Comparison of ENCODE assay signal across 20 mouse cellular contexts in the genomic region with DNA sequence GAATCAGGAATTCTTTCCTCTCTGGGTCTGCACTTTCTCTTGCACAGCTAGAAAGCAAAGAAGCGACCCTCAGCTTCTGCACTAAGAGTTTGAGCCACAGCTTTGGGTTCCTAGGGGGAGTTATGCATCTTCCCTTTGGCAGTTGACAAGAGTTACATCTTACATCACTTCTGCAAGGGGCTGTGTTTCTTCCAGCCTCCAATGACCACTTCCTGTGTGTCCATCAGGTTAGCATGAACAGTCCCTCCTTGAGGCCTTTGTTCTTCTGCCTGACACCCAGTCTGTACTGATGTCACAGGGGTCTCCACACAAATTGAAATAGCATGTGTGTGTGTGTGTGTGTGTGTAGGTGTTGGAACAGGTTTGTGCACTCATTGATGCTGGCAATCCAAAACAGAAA. TPM values are rescaled to one million over a fixed set of nuclear protein-coding genes. Genes with fewer than 3 reads are reported as not detected.
"Had no signal": no experiment of that assay in that cellular context is flagged by ENCODE, and none has a peak within 500 bp of the region (broad histone marks: within the 10 kb centered on the region; RNA-seq: fewer than 3 reads in every experiment).

No protein-coding gene starts in this region.

- H3K36me3 ChIP-seq: liver, embryonic 15.5 days; lung, embryonic 15.5 days; midbrain, embryonic 13.5 days; midbrain, embryonic 15.5 days; neural tube, embryonic 12.5 days had no signal

- H3K4me3 ChIP-seq: liver, embryonic 15.5 days; lung, embryonic 15.5 days; megakaryocyte, embryonic 14.5 days; midbrain, embryonic 13.5 days; midbrain, embryonic 15.5 days; neural tube, embryonic 12.5 days had no signal

- DNase-seq: liver, postnatal 0 days; lung, adult 2 months; lung, postnatal 14 days; lung, postnatal 36 days; right cerebral cortex, postnatal 14 days; spleen, adult 18-20 months; thymus, adult 18-20 months; thymus, postnatal 14 days; thymus, postnatal 36 days had no signal

- ATAC-seq: liver, postnatal 0 days; lung, postnatal 0 days; midbrain, embryonic 13.5 days; midbrain, embryonic 15.5 days had no signal

- H3K27me3 ChIP-seq: lung, embryonic 15.5 days; megakaryocyte, embryonic 14.5 days; midbrain, embryonic 15.5 days; neural tube, embryonic 12.5 days had no signal

- H3K27ac ChIP-seq: liver, embryonic 15.5 days; lung, embryonic 15.5 days; macrophage; midbrain, embryonic 13.5 days; midbrain, embryonic 15.5 days; neural tube, embryonic 12.5 days had no signal

- H3K9me3 ChIP-seq: liver, embryonic 15.5 days; lung, embryonic 15.5 days; midbrain, embryonic 13.5 days; midbrain, embryonic 15.5 days; neural tube, embryonic 12.5 days had no signal

RNA-seq across cellular contexts. Expression of gene Gm7879, which starts 40.3 kb away (rescaled TPM):
- total RNA-seq: midbrain, postnatal 0 days had no signal
- polyA plus RNA-seq: lung, embryonic 15.5 days; lung, postnatal 0 days; macrophage; midbrain, embryonic 11.5 days; neural tube, embryonic 12.5 days; neural tube, embryonic 14.5 days had no signal

RNA-seq across cellular contexts. Expression of gene Bst1, which starts 54.0 kb away (rescaled TPM):
- polyA plus RNA-seq: midbrain, embryonic 11.5 days; midbrain, embryonic 13.5 days; midbrain, embryonic 15.5 days; neural tube, embryonic 12.5 days; neural tube, embryonic 14.5 days had no signal
